Mouse (Mus musculus): ENCODE measurements around the gene Gspt1. TPM values are rescaled to one million over a fixed set of nuclear protein-coding genes. Genes with fewer than 3 reads are reported as not detected.

The Gspt1 gene
- total and polyA plus RNA-seq, 3 experiments = 111 to 886 (median 147) TPM

DNA sequence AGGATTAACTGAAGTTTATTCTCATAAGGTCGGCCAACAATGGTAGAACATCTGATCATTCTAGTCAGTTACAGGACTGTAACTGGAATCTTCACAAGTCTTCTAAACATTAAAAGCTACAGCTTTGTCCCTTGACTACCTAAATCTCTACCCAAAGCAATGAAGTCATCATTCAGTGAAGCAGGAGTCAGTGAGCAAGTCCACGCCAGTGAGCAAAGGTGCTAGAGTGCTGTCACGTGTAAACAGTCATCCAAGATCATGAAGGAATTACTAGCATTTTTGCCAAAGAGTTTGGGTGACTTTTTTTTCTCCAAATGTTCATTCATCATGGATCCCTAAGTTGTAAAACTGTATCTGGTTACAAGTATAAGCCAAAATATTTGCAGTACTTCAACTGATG lies 36.3 kb downstream of the Gspt1 start:
- Histone ChIP-seq H3K27me3 (replicated peaks) (no peaks in the 10 kb centered on the region), H3K4me2 (ENCODE audit: insufficient read depth, low read depth, poor library complexity, severe bottlenecking) (no peak overlapping the region), H3K4me1 (ENCODE audit: control insufficient read depth in 1 of 2, insufficient read depth in 2 of 2) (no peaks in the 10 kb centered on the region), H3K4me3 (replicated peaks in 1 of 3; ENCODE audit: low read depth in 2 of 3, low read length in 2 of 3, poor library complexity in 1 of 3) (no peak overlapping the region), H3K27ac (ENCODE audit: insufficient read depth, low read depth) (no peak overlapping the region), H3K36me3 (replicated peaks in 1 of 2; ENCODE audit: control insufficient read depth in 1 of 2, insufficient read depth in 1 of 2, low read length in 1 of 2) (peaks cover 51 to 95% of the 10 kb centered on the region in 2 experiments), H3K79me2 (replicated peaks; ENCODE audit: control insufficient read depth, extremely low read depth, insufficient read depth, poor library complexity, severe bottlenecking) (no peaks in the 10 kb centered on the region; the same call in 1 of the 2 replicates), H3K9me3 (replicated peaks; ENCODE audit: low read length) (no peaks in the 10 kb centered on the region), H3K9ac (ENCODE audit: insufficient read depth, low read depth) (no peak overlapping the region)
- no peak for DNase-seq (ENCODE audit: extremely low read depth)
- 0 out of 2 replicates have a peak, but pooled peaks have one; percentile 30 for TF ChIP-seq ZMIZ1 (IDR thresholded peaks at IDR 0.05; ENCODE audit: low read depth, low read length)
- no peak for TF ChIP-seq PAX5 (IDR thresholded peaks at IDR 0.05; ENCODE audit: low read length)
- TF ChIP-seq USF1 (IDR thresholded peaks at IDR 0.05; ENCODE audit: low read depth, low read length) = no peak
- TF ChIP-seq MAX (IDR thresholded peaks at IDR 0.05; ENCODE audit: low read length) = no peak
- in situ Hi-C loops (cut with MboI; ENCODE audit: low pct_ligation_motif_present, low pct_unique_long_range_greater_than_20kb, low sequenced_read_pairs) (no loop called here), dilution Hi-C loops (cut with MboI; ENCODE audit: extremely low pct_ligation_motif_present, extremely low pct_unique_long_range_greater_than_20kb, low sequenced_read_pairs) (no loop called here)

DNA sequence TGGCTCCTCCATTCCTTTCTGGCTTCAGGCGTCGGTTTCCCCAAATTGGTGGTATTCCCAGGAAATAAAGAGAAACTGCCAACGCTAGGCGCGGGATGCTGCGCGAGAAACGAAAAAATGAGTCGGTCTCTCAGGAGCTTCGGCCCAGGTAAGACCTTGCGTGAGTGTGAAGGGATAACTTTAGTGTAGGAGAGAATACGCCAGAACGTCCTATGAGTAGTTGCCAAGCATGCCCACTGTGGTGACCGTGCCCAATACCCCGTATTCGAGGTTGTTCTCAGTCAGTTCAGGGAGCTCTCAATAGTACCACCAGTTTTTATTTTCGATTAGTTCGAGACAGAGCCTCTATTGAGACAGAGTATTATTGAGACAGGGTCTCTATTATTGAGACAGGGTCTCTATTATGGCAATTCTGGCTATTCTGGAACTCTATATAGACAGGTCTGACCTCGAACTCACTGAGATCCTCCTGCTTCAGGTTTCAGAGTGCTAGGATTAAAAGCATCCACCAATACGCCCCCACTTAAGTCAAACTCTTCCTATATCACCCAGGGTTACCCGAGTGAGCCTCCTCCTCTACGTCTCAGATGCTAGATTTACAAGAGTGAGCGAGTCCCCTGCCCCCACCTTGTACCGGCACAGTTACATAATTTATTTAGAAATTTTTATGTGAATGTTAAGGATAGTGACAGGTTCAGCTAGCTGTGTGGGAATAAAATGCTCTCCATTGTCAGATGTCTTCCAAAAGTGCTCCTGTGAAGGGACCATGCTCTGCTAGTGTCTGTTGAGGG lies 50.3 kb downstream of the Gspt1 start:
- Histone ChIP-seq H3K27ac (ENCODE audit: insufficient read depth, low read depth) (no peak overlapping the region), H3K4me1 (ENCODE audit: control insufficient read depth in 1 of 2, insufficient read depth in 2 of 2) (peaks cover 3 to 49% of the 10 kb centered on the region in 2 experiments), H3K4me3 (replicated peaks in 1 of 3; ENCODE audit: low read depth in 2 of 3, low read length in 2 of 3, poor library complexity in 1 of 3) (peak overlapping the region; percentile 66 to 83 (median 68)), H3K9me3 (replicated peaks; ENCODE audit: low read length) (no peaks in the 10 kb centered on the region), H3K27me3 (replicated peaks) (no peaks in the 10 kb centered on the region), H3K36me3 (replicated peaks in 1 of 2; ENCODE audit: control insufficient read depth in 1 of 2, insufficient read depth in 1 of 2, low read length in 1 of 2) (peaks cover 31 to 57% of the 10 kb centered on the region in 2 experiments), H3K9ac (ENCODE audit: insufficient read depth, low read depth) (peak overlapping the region; percentile 88), H3K79me2 (replicated peaks; ENCODE audit: control insufficient read depth, extremely low read depth, insufficient read depth, poor library complexity, severe bottlenecking) (peaks cover 59% of the 10 kb centered on the region), H3K4me2 (ENCODE audit: insufficient read depth, low read depth, poor library complexity, severe bottlenecking) (peak overlapping the region; percentile 99)
- dilution Hi-C loops (cut with MboI; ENCODE audit: extremely low pct_ligation_motif_present, extremely low pct_unique_long_range_greater_than_20kb, low sequenced_read_pairs) (no loop called here), in situ Hi-C loops (cut with MboI; ENCODE audit: low pct_ligation_motif_present, low pct_unique_long_range_greater_than_20kb, low sequenced_read_pairs) (no loop called here)
- TF ChIP-seq TBP (conservative IDR thresholded peaks at IDR 0.05; ENCODE audit: low read depth, low read length) (no peak), SIN3A (IDR thresholded peaks at IDR 0.05; ENCODE audit: low read length) (no peak), RCOR1 (conservative IDR thresholded peaks at IDR 0.05; ENCODE audit: low read depth, low read length) (no peak), POLR2A (IDR thresholded peaks at IDR 0.05; ENCODE audit: low read depth, low read length) (no peak), NRF1 (IDR thresholded peaks at IDR 0.05; ENCODE audit: low read depth, low read length) (no peak), JUND (conservative IDR thresholded peaks at IDR 0.05; ENCODE audit: low read depth, low read length) (no peak), MAX (IDR thresholded peaks at IDR 0.05; ENCODE audit: low read length) (no peak), MAZ (IDR thresholded peaks at IDR 0.05; ENCODE audit: low read depth, low read length) (no peak)
- DNase-seq (ENCODE audit: extremely low read depth) = no peak

Data from CH12.LX (cell line).